22 mouse cellular contexts compared by ENCODE assay signal in genomic region chr14:23084241-23084773, GRCm38 (mm10).
DNase-seq lines count a peak whose midpoint lies in the region; ATAC-seq and TF ChIP-seq lines count a peak whose summit lies in the region.
"Had no signal": no experiment of that assay in that cellular context is flagged by ENCODE, and none has a peak within 500 bp of the region (broad histone marks: within the 10 kb centered on the region; RNA-seq: fewer than 3 reads in every experiment).

No protein-coding gene starts in this region.

- 0 out of 2 replicates have a peak overlapping the region, but pooled peaks have one; percentile 22 for H3K27ac ChIP-seq in kidney, embryonic 15.5 days
- peak overlapping the region; percentile 44; the same call in 1 of the 2 replicates for H3K27ac ChIP-seq in lung, embryonic 16.5 days (ENCODE audit: low read length)
- peak overlapping the region; percentile 82 for H3K27ac ChIP-seq in embryonic fibroblast, embryonic 13.5 days (ENCODE audit: insufficient read depth, low read length)
- no peak overlapping the region for H3K27ac ChIP-seq in heart, embryonic 11.5 days (ENCODE audit: low read depth, low read length)
- H3K27ac ChIP-seq: forebrain, embryonic 10.5 days; hindbrain, embryonic 10.5 days; hindbrain, embryonic 15.5 days; liver, embryonic 15.5 days; macrophage; midbrain, embryonic 13.5 days had no signal

- TF ChIP-seq CTCF in lung, adult 2 months (IDR thresholded peaks at IDR 0.05; ENCODE audit: insufficient read depth, low read length), result no peak
- TF ChIP-seq CTCF in embryonic fibroblast, embryonic 13.5 days (IDR thresholded peaks at IDR 0.05; ENCODE audit: borderline replicate concordance, insufficient read depth, low read length), result no peak

- WGBS in kidney, embryonic 15.5 days, result 38% methylated on average over 1 of the region's 1 CpGs
- 34% methylated on average over 1 of the region's 1 CpGs for WGBS in lung, embryonic 16.5 days
- 69% methylated on average over 1 of the region's 1 CpGs for WGBS in lung, adult 2 months
- 73% methylated on average over 1 of the region's 1 CpGs for WGBS in heart, embryonic 11.5 days (ENCODE audit: insufficient replicate concordance)

- no peak overlapping the region for H3K4me2 ChIP-seq in kidney, embryonic 15.5 days
- no peak overlapping the region for H3K4me2 ChIP-seq in lung, embryonic 16.5 days (ENCODE audit: low read depth, low read length)
- H3K4me2 ChIP-seq in heart, embryonic 11.5 days, result no peak overlapping the region
- H3K4me2 ChIP-seq: hindbrain, embryonic 15.5 days; liver, embryonic 15.5 days; midbrain, embryonic 13.5 days had no signal

- no peak overlapping the region for H3K4me3 ChIP-seq in kidney, embryonic 15.5 days (replicated peaks)
- no peak overlapping the region for H3K4me3 ChIP-seq in lung, embryonic 16.5 days (ENCODE audit: low read length)
- no peak overlapping the region for H3K4me3 ChIP-seq in lung, adult 2 months (replicated peaks; ENCODE audit: extremely low read depth, low read depth, low read length)
- H3K4me3 ChIP-seq in embryonic fibroblast, embryonic 13.5 days (ENCODE audit: insufficient read depth, low read length), result no peak overlapping the region
- no peak overlapping the region for H3K4me3 ChIP-seq in heart, embryonic 11.5 days (ENCODE audit: low read depth, low read length)
- H3K4me3 ChIP-seq: forebrain, embryonic 10.5 days; hindbrain, embryonic 10.5 days; hindbrain, embryonic 15.5 days; liver, embryonic 15.5 days; midbrain, embryonic 13.5 days had no signal

- no peak for TF ChIP-seq POLR2A in lung, adult 2 months (IDR thresholded peaks at IDR 0.05; ENCODE audit: borderline replicate concordance, extremely low read depth, low read depth, low read length)
- TF ChIP-seq POLR2A in embryonic fibroblast, embryonic 13.5 days (IDR thresholded peaks at IDR 0.05; ENCODE audit: low read depth, low read length), result no peak

- no peaks in the 10 kb centered on the region for H3K36me3 ChIP-seq in kidney, embryonic 15.5 days
- no peaks in the 10 kb centered on the region for H3K36me3 ChIP-seq in lung, embryonic 16.5 days (ENCODE audit: control insufficient read depth, insufficient read depth, low read length)
- no peaks in the 10 kb centered on the region for H3K36me3 ChIP-seq in heart, embryonic 11.5 days (ENCODE audit: control insufficient read depth, insufficient read depth, low read length)
- H3K36me3 ChIP-seq: forebrain, embryonic 10.5 days; G1E; hindbrain, embryonic 10.5 days; hindbrain, embryonic 15.5 days; liver, embryonic 15.5 days; midbrain, embryonic 13.5 days had no signal

- H3K27me3 ChIP-seq in kidney, embryonic 15.5 days, result no peaks in the 10 kb centered on the region
- H3K27me3 ChIP-seq in lung, embryonic 16.5 days (ENCODE audit: control insufficient read depth, insufficient read depth, low read depth, low read length), result no peaks in the 10 kb centered on the region
- no peaks in the 10 kb centered on the region for H3K27me3 ChIP-seq in heart, embryonic 11.5 days (ENCODE audit: control insufficient read depth, insufficient read depth, low read length)
- H3K27me3 ChIP-seq: hindbrain, embryonic 15.5 days; liver, embryonic 15.5 days; midbrain, embryonic 13.5 days; Patski had no signal

- no peak for ATAC-seq in kidney, embryonic 15.5 days (replicated peaks; ENCODE audit: low FRiP score)
- ATAC-seq in lung, embryonic 16.5 days (ENCODE audit: low read depth), result peak; percentile 31; the same call in 1 of the 2 replicates
- ATAC-seq in heart, embryonic 11.5 days (replicated peaks; ENCODE audit: insufficient number of reproducible peaks, low FRiP score, low TSS enrichment), result no peak
- ATAC-seq: forebrain, embryonic 16.5 days; inflammation-experienced regulatory T-cells, adult 6 months; midbrain, embryonic 13.5 days; Patski had no signal

- H3K9me3 ChIP-seq in kidney, embryonic 15.5 days (replicated peaks), result no peaks in the 10 kb centered on the region
- H3K9me3 ChIP-seq in lung, embryonic 16.5 days (ENCODE audit: control insufficient read depth, low read length), result no peaks in the 10 kb centered on the region
- H3K9me3 ChIP-seq in heart, embryonic 11.5 days (replicated peaks; ENCODE audit: control insufficient read depth, low read length), result no peaks in the 10 kb centered on the region
- H3K9me3 ChIP-seq: forebrain, embryonic 10.5 days; hindbrain, embryonic 10.5 days; hindbrain, embryonic 15.5 days; liver, embryonic 15.5 days; midbrain, embryonic 13.5 days had no signal

- no peak overlapping the region for H3K9ac ChIP-seq in kidney, embryonic 15.5 days
- H3K9ac ChIP-seq in lung, embryonic 16.5 days (ENCODE audit: low read length), result no peak overlapping the region
- no peak overlapping the region for H3K9ac ChIP-seq in heart, embryonic 11.5 days (ENCODE audit: low read depth, low read length)
- H3K9ac ChIP-seq: hindbrain, embryonic 15.5 days; liver, embryonic 15.5 days; midbrain, embryonic 13.5 days had no signal

- DNase-seq in kidney, postnatal 25 days, result no peak
- no peak for DNase-seq in lung, adult 2 months
- peak; percentile 66 for DNase-seq in NIH3T3 (ENCODE audit: low read depth)
- no peak for DNase-seq in adrenal gland, postnatal 4 days (ENCODE audit: low spot score in 2 of 2)
- DNase-seq: cerebellum, adult 2 months; cerebellum, postnatal 25 days; layer of hippocampus, adult 9-11 months; right cerebral cortex, postnatal 4 days had no signal

- H3K4me1 ChIP-seq in kidney, embryonic 15.5 days, result no peaks in the 10 kb centered on the region
- H3K4me1 ChIP-seq in lung, embryonic 16.5 days (replicated peaks; ENCODE audit: control insufficient read depth, insufficient read depth, low read length), result no peaks in the 10 kb centered on the region
- no peaks in the 10 kb centered on the region for H3K4me1 ChIP-seq in lung, adult 2 months (ENCODE audit: control insufficient read depth, insufficient read depth, low read length)
- H3K4me1 ChIP-seq in embryonic fibroblast, embryonic 13.5 days (ENCODE audit: control insufficient read depth, insufficient read depth, low read length), result 0 out of 2 replicates have a peak, but pooled peaks cover 4% of the 10 kb centered on the region
- no peaks in the 10 kb centered on the region for H3K4me1 ChIP-seq in heart, embryonic 11.5 days (ENCODE audit: control insufficient read depth, insufficient read depth, low read length)
- H3K4me1 ChIP-seq: forebrain, embryonic 10.5 days; hindbrain, embryonic 10.5 days; hindbrain, embryonic 15.5 days; liver, embryonic 15.5 days; midbrain, embryonic 13.5 days had no signal
